Mouse (Mus musculus) cortical plate, adult 2 months (tissue): ENCODE measurements around the gene Parvb.

Experiments used
- CTCF ChIP-seq: fragments of 200-500 bp; IDR thresholded peaks from 2 replicates; pipeline ENCODE4 v1.5.1; 2011; ENCODE audit warnings: mild to moderate bottlenecking, control low read depth, low read length; ENCODE audit not compliant: insufficient read depth; ENCODE audit errors: extremely low read depth
- POLR2A ChIP-seq: fragments of 200-500 bp; IDR thresholded peaks from 2 replicates; pipeline ENCODE4 v1.6.1; 2011; ENCODE audit warnings: mild to moderate bottlenecking, low read length, control low read depth; ENCODE audit not compliant: insufficient read depth; ENCODE audit errors: extremely low read depth

DNA sequence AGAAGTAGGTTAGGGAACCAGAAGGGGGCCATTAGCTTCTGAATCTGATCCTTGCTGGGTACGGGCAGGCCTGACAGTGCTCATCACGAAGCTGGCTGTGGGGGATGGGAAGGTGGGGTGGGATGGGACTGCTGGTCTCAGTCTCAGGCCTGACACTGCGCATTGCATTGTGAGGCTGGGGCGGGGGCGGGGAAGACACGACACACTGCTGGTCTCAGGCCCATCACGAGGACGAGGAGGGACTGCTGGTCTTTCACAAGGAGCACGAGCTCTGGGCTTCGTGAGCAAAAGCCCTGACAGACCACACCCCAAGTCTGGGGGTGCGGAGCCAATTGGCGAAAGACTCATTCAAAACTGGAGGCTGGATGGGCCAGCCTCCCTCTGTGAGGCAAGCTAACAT lies 93.9 kb downstream of the Parvb start:
- TF ChIP-seq CTCF: no peak
- no peak for TF ChIP-seq POLR2A
